Mouse (Mus musculus): ENCODE results near the gene Sptbn1. TPM values are rescaled to one million over a fixed set of nuclear protein-coding genes. Genes with fewer than 3 reads are reported as not detected.
"Not testable (repeated sequence)": the region's sequence is repeated elsewhere in the genome, so short reads cannot be mapped to it uniquely, and the experiment has no call there.

Gene Sptbn1
- polyA plus RNA-seq, 1 experiment from 2014 or later: 83.7 TPM

- no peaks in the 10 kb centered on the region for H3K36me3 ChIP-seq
- peak overlapping the region; percentile 57; the same call in 1 of the 2 replicates for H3K9ac ChIP-seq
- 5% methylated on average over 15 of the region's 15 CpGs for WGBS
- H3K27me3 ChIP-seq: no peaks in the 10 kb centered on the region
- H3K4me3 ChIP-seq: peak overlapping the region; percentile 91
- peak overlapping the region; percentile 54; the same call in 1 of the 2 replicates for H3K27ac ChIP-seq
- H3K4me1 ChIP-seq: peaks cover 12% of the 10 kb centered on the region
- H3K9me3 ChIP-seq: no peaks in the 10 kb centered on the region
- ATAC-seq (ENCODE audit: insufficient number of reproducible peaks, insufficient read depth, low FRiP score, low TSS enrichment): 0 out of 2 replicates have a peak, but pooled peaks have one; percentile 3
- H3K4me2 ChIP-seq (replicated peaks): peak overlapping the region; percentile 91
Observed at GRCm38 (mm10) chr11:30268648-30269375, 837 bp upstream of the Sptbn1 start.

- Histone ChIP-seq H3K9me3 (no peaks in the 10 kb centered on the region), H3K27ac (peak overlapping the region; percentile 91), H3K9ac (peak overlapping the region; percentile 88), H3K4me1 (peaks cover 12% of the 10 kb centered on the region), H3K27me3 (no peaks in the 10 kb centered on the region), H3K4me3 (peak overlapping the region; percentile 91), H3K4me2 (replicated peaks) (peak overlapping the region; percentile 91), H3K36me3 (no peaks in the 10 kb centered on the region)
- peak; percentile 71 for ATAC-seq (ENCODE audit: insufficient number of reproducible peaks, insufficient read depth, low FRiP score, low TSS enrichment)
- under 1% methylated on average over 66 of the region's 69 CpGs for WGBS
Observed at GRCm38 (mm10) chr11:30267036-30267891, 711 bp downstream of the Sptbn1 start.

GRCm38 (mm10) chr11:30266691-30267035, 1.3 kb downstream of the Sptbn1 start:
- Histone ChIP-seq H3K4me3 (peak overlapping the region; percentile 91), H3K4me2 (replicated peaks) (peak overlapping the region; percentile 91), H3K9me3 (no peaks in the 10 kb centered on the region), H3K9ac (peak overlapping the region; percentile 88), H3K27me3 (no peaks in the 10 kb centered on the region), H3K27ac (no peak overlapping the region), H3K4me1 (peaks cover 12% of the 10 kb centered on the region), H3K36me3 (no peaks in the 10 kb centered on the region)
- WGBS: 4% methylated on average over 7 of the region's 7 CpGs
- no peak for ATAC-seq (ENCODE audit: insufficient number of reproducible peaks, insufficient read depth, low FRiP score, low TSS enrichment)

- H3K36me3 ChIP-seq: no peaks in the 10 kb centered on the region
- no peaks in the 10 kb centered on the region for H3K27me3 ChIP-seq
- H3K4me3 ChIP-seq: peak overlapping the region; percentile 6; the same call in 1 of the 2 replicates
- H3K4me1 ChIP-seq: peaks cover 12% of the 10 kb centered on the region
- ATAC-seq (ENCODE audit: insufficient number of reproducible peaks, insufficient read depth, low FRiP score, low TSS enrichment): no peak
- 65% methylated on average over 2 of the region's 2 CpGs for WGBS
- H3K9me3 ChIP-seq: no peaks in the 10 kb centered on the region
- no peak overlapping the region for H3K27ac ChIP-seq
- H3K4me2 ChIP-seq (replicated peaks): peak overlapping the region; percentile 38
- H3K9ac ChIP-seq: no peak overlapping the region
Observed at GRCm38 (mm10) chr11:30265666-30266065, 2.3 kb downstream of the Sptbn1 start.

GRCm38 (mm10) chr11:30263627-30264026, 4.3 kb downstream of the Sptbn1 start:
- no peaks in the 10 kb centered on the region for H3K27me3 ChIP-seq
- WGBS: 64% methylated on average over 2 of the region's 2 CpGs
- no peak overlapping the region for H3K27ac ChIP-seq
- H3K9me3 ChIP-seq: no peaks in the 10 kb centered on the region
- H3K4me2 ChIP-seq (replicated peaks): no peak overlapping the region
- H3K4me1 ChIP-seq: peaks cover 15% of the 10 kb centered on the region
- H3K36me3 ChIP-seq: no peaks in the 10 kb centered on the region
- no peak overlapping the region for H3K4me3 ChIP-seq
- no peak overlapping the region for H3K9ac ChIP-seq
- ATAC-seq (ENCODE audit: insufficient number of reproducible peaks, insufficient read depth, low FRiP score, low TSS enrichment): no peak

GRCm38 (mm10) chr11:30258739-30259350, 9.1 kb downstream of the Sptbn1 start:
- Histone ChIP-seq H3K27me3 (no peaks in the 10 kb centered on the region), H3K4me1 (0 out of 2 replicates have a peak, but pooled peaks cover 3% of the 10 kb centered on the region), H3K4me3 (no peak overlapping the region), H3K27ac (no peak overlapping the region), H3K9ac (no peak overlapping the region), H3K9me3 (no peaks in the 10 kb centered on the region), H3K4me2 (replicated peaks) (no peak overlapping the region), H3K36me3 (no peaks in the 10 kb centered on the region)
- 79% methylated on average over 6 of the region's 6 CpGs for WGBS
- ATAC-seq (ENCODE audit: insufficient number of reproducible peaks, insufficient read depth, low FRiP score, low TSS enrichment): no peak

GRCm38 (mm10) chr11:30257812-30258211, 10.2 kb downstream of the Sptbn1 start:
- no peak for ATAC-seq (ENCODE audit: insufficient number of reproducible peaks, insufficient read depth, low FRiP score, low TSS enrichment)
- 54% methylated on average over 1 of the region's 1 CpGs for WGBS
- H3K9me3 ChIP-seq: no peaks in the 10 kb centered on the region

GRCm38 (mm10) chr11:30257085-30257484, 10.9 kb downstream of the Sptbn1 start:
- 0 out of 2 replicates have a peak, but pooled peaks cover 3% of the 10 kb centered on the region for H3K4me1 ChIP-seq
- H3K36me3 ChIP-seq: no peaks in the 10 kb centered on the region
- H3K4me2 ChIP-seq (replicated peaks): no peak overlapping the region
- H3K27me3 ChIP-seq: no peaks in the 10 kb centered on the region
- H3K27ac ChIP-seq: no peak overlapping the region
- ATAC-seq (ENCODE audit: insufficient number of reproducible peaks, insufficient read depth, low FRiP score, low TSS enrichment): no peak
- no peak overlapping the region for H3K4me3 ChIP-seq
- H3K9ac ChIP-seq: no peak overlapping the region
- no peaks in the 10 kb centered on the region for H3K9me3 ChIP-seq

More at GRCm38 (mm10) chr11:30257812-30258211, 10.2 kb downstream of the Sptbn1 start:
- H3K27ac ChIP-seq: no peak overlapping the region
- H3K27me3 ChIP-seq: no peaks in the 10 kb centered on the region
- H3K4me2 ChIP-seq (replicated peaks): no peak overlapping the region
- H3K9ac ChIP-seq: no peak overlapping the region
- no peak overlapping the region for H3K4me3 ChIP-seq
- H3K36me3 ChIP-seq: no peaks in the 10 kb centered on the region
- 0 out of 2 replicates have a peak, but pooled peaks cover 3% of the 10 kb centered on the region for H3K4me1 ChIP-seq

- H3K4me1 ChIP-seq: 0 out of 2 replicates have a peak, but pooled peaks cover 3% of the 10 kb centered on the region
- H3K27ac ChIP-seq: no peak overlapping the region
- no peak overlapping the region for H3K9ac ChIP-seq
- 87% methylated on average over 5 of the region's 5 CpGs for WGBS
- no peaks in the 10 kb centered on the region for H3K27me3 ChIP-seq
- H3K4me3 ChIP-seq: no peak overlapping the region
- H3K36me3 ChIP-seq: no peaks in the 10 kb centered on the region
- no peaks in the 10 kb centered on the region for H3K9me3 ChIP-seq
- no peak overlapping the region for H3K4me2 ChIP-seq (replicated peaks)
- ATAC-seq (ENCODE audit: insufficient number of reproducible peaks, insufficient read depth, low FRiP score, low TSS enrichment): no peak
Observed at GRCm38 (mm10) chr11:30256491-30256890, 11.5 kb downstream of the Sptbn1 start.

GRCm38 (mm10) chr11:30255211-30255610, 12.8 kb downstream of the Sptbn1 start:
- 88% methylated on average over 3 of the region's 3 CpGs for WGBS
- ATAC-seq (ENCODE audit: insufficient number of reproducible peaks, insufficient read depth, low FRiP score, low TSS enrichment): not testable (repeated sequence)

GRCm38 (mm10) chr11:30251294-30251904, 16.6 kb downstream of the Sptbn1 start:
- 87% methylated on average over 11 of the region's 11 CpGs for WGBS
- no peaks in the 10 kb centered on the region for H3K9me3 ChIP-seq
- no peak for ATAC-seq (ENCODE audit: insufficient number of reproducible peaks, insufficient read depth, low FRiP score, low TSS enrichment)
- H3K4me3 ChIP-seq: no peak overlapping the region
- no peak overlapping the region for H3K4me2 ChIP-seq (replicated peaks)
- H3K4me1 ChIP-seq: no peaks in the 10 kb centered on the region
- no peak overlapping the region for H3K27ac ChIP-seq
- H3K36me3 ChIP-seq: no peaks in the 10 kb centered on the region
- no peak overlapping the region for H3K9ac ChIP-seq
- H3K27me3 ChIP-seq: no peaks in the 10 kb centered on the region

More at GRCm38 (mm10) chr11:30255211-30255610, 12.8 kb downstream of the Sptbn1 start:
- H3K27ac ChIP-seq; H3K27me3 ChIP-seq; H3K4me1 ChIP-seq; H3K9ac ChIP-seq; H3K36me3 ChIP-seq; H3K4me2 ChIP-seq (replicated peaks); H3K4me3 ChIP-seq; H3K9me3 ChIP-seq: not testable (repeated sequence)
